Mouse (Mus musculus): Measurements from ENCODE around the gene Chd3.

Gene Chd3

DNA sequence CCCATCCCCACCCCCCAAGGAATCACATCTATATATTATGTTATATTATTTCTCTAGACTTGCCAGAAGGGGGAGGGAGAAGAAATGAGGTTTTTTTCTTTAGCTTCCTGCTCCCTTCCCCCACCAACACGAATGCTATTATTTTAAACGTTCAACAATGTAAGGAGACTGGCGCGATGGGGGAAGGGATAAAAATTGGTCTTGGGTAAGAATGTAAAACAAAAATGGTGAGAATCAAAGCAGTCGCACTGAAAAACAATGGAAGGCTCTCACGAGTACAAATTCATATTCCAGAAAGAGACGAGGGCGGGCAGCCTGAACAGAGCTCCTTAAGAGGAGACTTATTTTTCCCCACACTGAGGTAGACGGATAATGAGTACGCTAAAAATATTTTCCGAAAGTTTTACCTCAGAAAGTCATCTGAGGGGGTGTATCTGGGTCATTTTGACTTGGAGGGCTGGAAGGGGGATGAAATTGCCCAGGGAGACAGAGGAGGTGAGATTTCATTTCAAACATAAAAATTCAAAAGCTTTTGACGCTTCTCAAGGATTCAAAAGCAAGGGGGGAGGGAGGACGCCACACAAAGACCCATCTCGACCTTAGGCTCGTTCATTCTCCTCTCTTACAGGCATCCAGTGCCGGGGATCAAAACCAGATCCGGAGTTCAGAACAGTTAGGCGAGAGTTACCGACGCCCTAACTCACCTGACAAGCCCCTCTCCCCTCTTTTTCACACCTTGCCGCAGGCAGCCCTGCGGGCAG lies 2.2 kb downstream of the Chd3 start:
- ChIA-PET CTCF (interaction anchor here in 1 of 4 experiments (0.5 to 0.7 kb wide), 3 partner anchors 71 to 362 kb away, joined by 3 to 4 read pairs (median 4); no protein-coding TSS in a partner anchor), POLR2A (interaction anchor here in 2 of 4 experiments (0.6 to 3.5 kb wide), 14 partner anchors 9 to 215 kb away, joined by 3 to 28 read pairs (median 4); partner anchors contain the start of genes Cntrob (in 2 of the 2), Kcnab3 (in 2 of the 2) and Trappc1 (in 2 of the 2))

DNA sequence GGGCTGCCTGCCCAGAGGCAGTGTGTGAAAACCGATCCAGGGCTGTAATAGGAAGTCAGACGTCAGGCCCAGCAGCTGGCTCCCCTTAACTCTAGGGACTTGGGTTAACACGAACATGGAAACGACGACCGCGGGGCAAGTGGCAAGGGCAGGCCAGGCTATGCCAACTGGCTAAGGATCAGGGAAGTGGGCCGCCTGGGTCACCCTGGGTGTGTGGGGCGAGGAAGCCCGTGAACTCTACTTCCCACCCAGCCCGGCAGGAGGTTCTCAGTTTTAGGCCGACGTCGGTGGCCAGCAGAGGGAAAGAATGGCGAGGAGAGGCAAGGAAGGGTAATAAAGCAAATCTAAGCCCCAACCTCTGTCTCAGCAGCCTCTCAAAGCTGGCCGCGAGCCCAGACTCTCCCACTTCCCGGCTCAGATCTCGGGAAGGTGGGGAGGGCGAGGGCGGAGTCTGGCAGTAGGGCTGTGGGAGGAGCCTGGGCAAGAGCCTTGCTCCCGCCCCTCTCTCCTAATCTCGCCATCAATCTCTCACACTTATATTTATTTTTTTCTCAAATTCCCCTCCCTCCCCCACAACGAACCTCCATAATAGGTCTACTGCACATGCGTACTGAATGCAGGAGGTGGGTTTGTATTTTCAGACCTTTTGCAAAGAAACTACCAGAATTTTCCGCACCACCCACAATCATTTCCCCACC lies 2.9 kb downstream of the Chd3 start:
- ChIA-PET POLR2A (interaction anchor here in 2 of 4 experiments (0.6 to 3.5 kb wide), 10 partner anchors 9 to 216 kb away, joined by 3 to 28 read pairs (median 4); partner anchors contain the start of genes Kcnab3 (in 2 of the 2), Cntrob (in 1 of the 2) and Trappc1 (in 1 of the 2)), CTCF (interaction anchor here in 1 of 4 experiments (0.6 to 0.7 kb wide), 3 partner anchors 104 to 363 kb away, joined by 4 read pairs; no protein-coding TSS in a partner anchor)

DNA sequence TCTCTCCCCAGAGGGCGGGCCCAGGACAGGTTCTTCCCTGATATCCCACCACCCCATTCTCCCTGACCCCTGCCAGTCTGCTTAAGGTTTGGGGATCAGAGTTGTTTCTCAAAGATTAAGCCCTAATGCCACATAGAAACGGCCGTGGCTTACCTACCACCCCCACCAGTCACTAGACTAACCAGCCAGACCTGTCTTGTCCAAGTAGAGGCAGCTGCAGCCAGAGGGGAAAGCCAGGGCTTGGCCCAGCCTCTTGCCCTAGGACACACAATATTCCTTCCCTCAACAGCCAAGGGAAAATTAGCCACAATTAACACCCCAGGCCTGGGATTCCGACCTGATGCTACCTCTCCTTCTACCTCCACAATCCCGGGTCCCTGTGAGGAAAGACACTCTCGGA lies 3.5 kb downstream of the Chd3 start:
- CTCF ChIA-PET = interaction anchor here in 2 of 4 experiments (0.7 to 1.3 kb wide), 2 partner anchors 96 to 109 kb away, joined by 3 to 4 read pairs; no protein-coding TSS in a partner anchor
- POLR2A ChIA-PET = interaction anchor here in 2 of 4 experiments (1.2 to 2.2 kb wide), 3 partner anchors 16 to 54 kb away, joined by 3 to 5 read pairs (median 4); no protein-coding TSS in a partner anchor

- POLR2A ChIA-PET = interaction anchor here in 2 of 4 experiments (1.2 to 2.2 kb wide), 3 partner anchors 15 to 18 kb away, joined by 3 to 5 read pairs (median 3); no protein-coding TSS in a partner anchor
Observed at GRCm38 (mm10) chr11:69364910-69365309, 4.3 kb downstream of the Chd3 start.

GRCm38 (mm10) chr11:69364376-69364775 lies 4.8 kb downstream of the Chd3 start:
- POLR2A ChIA-PET = interaction anchor here in 2 of 4 experiments (1.2 to 2.2 kb wide), 3 partner anchors 15 to 18 kb away, joined by 3 to 5 read pairs (median 3); no protein-coding TSS in a partner anchor
- CTCF ChIA-PET = interaction anchor here in 1 of 4 experiments (1.0 to 1.3 kb wide), 2 partner anchors 8 to 95 kb away, joined by 3 read pairs; no protein-coding TSS in a partner anchor

More at GRCm38 (mm10) chr11:69364910-69365309, 4.3 kb downstream of the Chd3 start:
- CTCF ChIA-PET = interaction anchor here in 2 of 4 experiments (0.5 to 1.3 kb wide), 2 partner anchors 96 to 187 kb away, joined by 3 read pairs; no protein-coding TSS in a partner anchor

GRCm38 (mm10) chr11:69362479-69362878 lies 6.7 kb downstream of the Chd3 start:
- ChIA-PET CTCF (interaction anchor here in 3 of 4 experiments (0.5 to 1.7 kb wide), 6 partner anchors 10 to 270 kb away, joined by 3 to 6 read pairs (median 3); partner anchors contain the start of gene Fxr2 (in 1 of the 3)), POLR2A (interaction anchor here in 3 of 4 experiments (0.8 to 1.6 kb wide), 6 partner anchors 16 to 94 kb away, joined by 3 to 4 read pairs (median 3); partner anchors contain the start of genes Cntrob (in 1 of the 3), Kcnab3 (in 1 of the 3) and Trappc1 (in 1 of the 3))

DNA sequence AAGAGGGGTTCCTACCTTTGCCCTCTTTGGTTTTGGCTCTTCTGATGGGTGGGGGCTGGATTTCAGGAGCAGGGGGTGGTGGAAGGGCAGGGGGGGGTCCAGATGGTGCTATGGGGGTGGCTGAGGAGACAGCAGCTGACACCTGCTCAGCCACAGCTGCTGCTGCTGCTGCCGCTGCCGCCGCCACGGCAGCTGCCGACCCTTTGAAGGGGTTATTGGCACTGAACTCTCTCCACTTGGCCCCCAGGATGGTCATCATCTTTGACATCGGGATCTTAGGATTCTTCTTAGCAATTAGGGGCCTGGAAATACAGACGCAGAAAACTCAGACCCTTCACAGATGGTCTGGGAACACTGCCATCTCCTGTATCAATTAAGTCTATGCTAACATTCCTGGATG lies 7.2 kb downstream of the Chd3 start:
- POLR2A ChIA-PET = interaction anchor here in 3 of 4 experiments (0.7 to 1.6 kb wide), 4 partner anchors 21 to 115 kb away, joined by 3 to 5 read pairs (median 4); partner anchors contain the start of gene Kcnab3 (in 1 of the 3)
- CTCF ChIA-PET = interaction anchor here in 3 of 4 experiments (0.5 to 1.7 kb wide), 5 partner anchors 10 to 271 kb away, joined by 3 to 6 read pairs (median 3); partner anchors contain the start of gene Fxr2 (in 1 of the 3)

- POLR2A ChIA-PET = interaction anchor here in 3 of 4 experiments (0.8 to 1.5 kb wide), 6 partner anchors 11 to 37 kb away, joined by 3 to 5 read pairs (median 3); partner anchors contain the start of genes Cntrob (in 1 of the 3), Cyb5d1 (in 1 of the 3), Kcnab3 (in 1 of the 3) and Naa38 (in 1 of the 3)
Observed at GRCm38 (mm10) chr11:69357690-69358089, 11.5 kb downstream of the Chd3 start.

DNA sequence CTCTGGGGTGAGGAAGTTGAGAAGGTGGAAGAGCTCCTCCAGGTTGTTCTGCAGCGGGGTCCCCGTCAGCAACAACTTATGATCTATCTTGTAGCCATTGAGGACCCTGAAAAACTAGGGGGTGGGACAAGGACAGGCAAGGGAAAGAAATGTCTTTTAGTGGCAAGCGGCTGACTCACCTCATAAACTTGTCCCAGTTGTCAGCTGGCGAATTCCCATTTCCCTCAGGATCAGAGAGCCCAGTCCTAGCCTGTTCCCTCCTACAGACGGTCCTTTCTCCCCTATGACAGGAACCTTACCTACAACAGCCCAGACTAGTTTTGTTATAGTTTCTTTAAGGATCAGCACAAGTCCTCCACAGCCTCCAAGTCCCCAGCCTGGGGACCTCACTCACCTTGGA lies 12.7 kb downstream of the Chd3 start:
- CTCF ChIA-PET = no interaction called here
- POLR2A ChIA-PET = interaction anchor here in 2 of 4 experiments (1.2 to 1.8 kb wide), 4 partner anchors 9 to 33 kb away, joined by 3 to 6 read pairs (median 4); partner anchors contain the start of genes Cntrob (in 1 of the 2), Kcnab3 (in 1 of the 2) and Trappc1 (in 1 of the 2)

More at GRCm38 (mm10) chr11:69357690-69358089, 11.5 kb downstream of the Chd3 start:
- CTCF ChIA-PET = no interaction called here

GRCm38 (mm10) chr11:69346441-69346840 lies 22.8 kb downstream of the Chd3 start:
- ChIA-PET CTCF (no interaction called here), POLR2A (interaction anchor here in 2 of 4 experiments (0.7 to 1.5 kb wide), 7 partner anchors 15 to 41 kb away, joined by 3 to 6 read pairs (median 3); partner anchors contain the start of genes Cntrob (in 1 of the 2), Kcnab3 (in 1 of the 2) and Trappc1 (in 1 of the 2))

- ChIA-PET POLR2A (interaction anchor here in 3 of 4 experiments (0.6 to 5.7 kb wide), 13 partner anchors 9 to 78 kb away, joined by 3 to 56 read pairs (median 5); partner anchors contain the start of genes Cntrob (in 3 of the 3), Trappc1 (in 3 of the 3) and Kcnab3 (in 2 of the 3)), CTCF (interaction anchor here in 2 of 4 experiments (0.6 to 2.7 kb wide), 2 partner anchors 33 to 475 kb away, joined by 3 to 8 read pairs; no protein-coding TSS in a partner anchor)
Observed at GRCm38 (mm10) chr11:69340161-69341131, 28.8 kb downstream of the Chd3 start, which contains the start of gene Rnf227. Gene Rnf227 (plus strand): TSS chr11:69340461.

DNA sequence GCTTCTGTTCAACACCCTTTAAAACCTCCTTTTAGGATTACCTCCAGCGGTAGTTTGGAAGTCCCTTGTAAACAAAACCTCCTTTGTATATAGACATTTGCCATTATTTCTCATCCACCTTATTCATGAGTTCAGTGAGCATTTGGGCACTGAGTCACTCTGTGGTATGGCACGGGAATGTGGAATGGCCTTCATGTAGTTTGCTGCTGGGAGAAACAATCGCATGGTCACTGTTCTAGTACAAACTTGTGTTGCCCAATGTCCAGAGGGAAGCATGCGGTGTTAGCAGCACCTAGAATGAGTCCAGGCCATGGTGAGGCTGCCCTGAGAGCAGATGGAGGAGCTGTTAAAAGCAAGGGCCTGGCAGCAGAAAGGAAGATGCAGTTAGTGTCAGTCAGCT lies 34.4 kb downstream of the Chd3 start:
- POLR2A ChIA-PET = no interaction called here
- CTCF ChIA-PET = no interaction called here

GRCm38 (mm10) chr11:69333922-69334321 lies 35.3 kb downstream of the Chd3 start:
- CTCF ChIA-PET = no interaction called here
- POLR2A ChIA-PET = interaction anchor here in 1 of 4 experiments (1.0 kb wide), 1 partner anchor 10 kb away, joined by 5 read pairs; the partner anchor contains the start of genes Cntrob and Trappc1

DNA sequence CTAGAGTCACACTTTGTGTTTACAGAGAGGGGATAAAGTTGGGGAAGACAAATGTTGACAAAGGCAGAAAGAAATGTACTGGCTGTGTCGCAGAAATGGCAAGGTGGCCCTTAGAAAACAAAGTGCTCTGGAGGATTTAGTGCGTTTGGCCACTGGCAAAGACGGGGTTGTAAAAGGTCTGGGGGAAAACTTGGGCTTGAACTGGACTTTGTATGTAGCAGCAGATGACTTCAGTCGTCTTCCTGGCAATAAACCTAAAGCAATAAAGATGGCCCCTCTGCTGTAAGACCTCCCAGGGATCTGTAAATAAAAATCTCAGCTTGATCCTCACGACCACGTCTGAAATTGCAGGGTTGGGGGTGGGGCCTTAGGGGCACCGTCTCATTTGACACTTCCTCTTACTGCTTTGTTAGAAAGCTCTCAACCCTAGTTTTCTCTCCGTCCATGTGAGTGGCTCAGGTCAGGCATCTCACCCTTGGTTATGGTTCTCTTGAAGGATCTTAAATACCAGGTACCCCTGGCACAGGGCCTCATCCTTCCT lies 36.4 kb downstream of the Chd3 start:
- ChIA-PET CTCF (interaction anchor here in 1 of 4 experiments (1.0 kb wide), 1 partner anchor 99 kb away, joined by 3 read pairs; no protein-coding TSS in a partner anchor), POLR2A (interaction anchor here in 3 of 4 experiments (0.6 to 2.0 kb wide), 12 partner anchors 9 to 86 kb away, joined by 3 to 33 read pairs (median 4); partner anchors contain the start of genes Cntrob (in 3 of the 3) and Trappc1 (in 3 of the 3))

- POLR2A ChIA-PET = interaction anchor here in 3 of 4 experiments (0.6 to 2.0 kb wide), 14 partner anchors 8 to 87 kb away, joined by 3 to 33 read pairs (median 4); partner anchors contain the start of genes Cntrob (in 3 of the 3) and Trappc1 (in 3 of the 3)
- CTCF ChIA-PET = interaction anchor here (0.6 to 1.7 kb wide), 7 partner anchors 8 to 1259 kb away, joined by 3 to 5 read pairs (median 3); partner anchors contain the start of genes Cntrob (in 2 of the 4) and Trappc1 (in 2 of the 4)
Observed at GRCm38 (mm10) chr11:69331929-69332405, 37.2 kb downstream of the Chd3 start.
